Mouse (Mus musculus) c-Kit-positive CD71-positive TER-119-positive erythroid progenitor cells, embryonic 14.5 days (primary cell): ENCODE measurements around the gene Nek6.

Experiments used
- DNase-seq: peaks from one replicate; pipeline ENCODE4 v3.0.0-alpha.2; 2013; ENCODE audit warnings: low spot score

Gene Nek6

GRCm38 (mm10) chr2:38621076-38621475 is 109.6 kb downstream of the Nek6 start:
- no peak for DNase-seq

GRCm38 (mm10) chr2:38621610-38622021 is 110.2 kb downstream of the Nek6 start:
- DNase-seq, result no peak

GRCm38 (mm10) chr2:38623411-38623810 is 112.0 kb downstream of the Nek6 start:
- DNase-seq, result no peak

GRCm38 (mm10) chr2:38623821-38624590 is 112.6 kb downstream of the Nek6 start:
- DNase-seq, result no peak

- no peak for DNase-seq
Observed at GRCm38 (mm10) chr2:38628801-38629200, 117.4 kb downstream of the Nek6 start.

GRCm38 (mm10) chr2:38629451-38629850 is 118.0 kb downstream of the Nek6 start:
- no peak for DNase-seq

- no peak for DNase-seq
Observed at GRCm38 (mm10) chr2:38630574-38630973, 119.1 kb downstream of the Nek6 start.

- no peak for DNase-seq
Observed at GRCm38 (mm10) chr2:38637716-38638267, 126.3 kb downstream of the Nek6 start.

- DNase-seq, result no peak
Observed at GRCm38 (mm10) chr2:38641761-38642160, 130.3 kb downstream of the Nek6 start.

- DNase-seq, result peak; percentile 92
Observed at GRCm38 (mm10) chr2:38643625-38644427, 132.4 kb downstream of the Nek6 start, which contains the start of gene Psmb7. Gene Psmb7 (minus strand): TSS chr2:38644087.
